Mouse (Mus musculus): Measurements from ENCODE around the gene Acer3. TPM values are rescaled to one million over a fixed set of nuclear protein-coding genes. Genes with fewer than 3 reads are reported as not detected.

Acer3 gene
- polyA plus RNA-seq, 1 experiment from 2014 or later = 23.2 TPM

- no peaks in the 10 kb centered on the region for H3K9me3 ChIP-seq (replicated peaks)
- H3K4me3 ChIP-seq = no peak overlapping the region
- H3K27ac ChIP-seq = no peak overlapping the region
- H3K4me1 ChIP-seq = no peaks in the 10 kb centered on the region; the same call in 1 of the 2 replicates
- H3K27me3 ChIP-seq (ENCODE audit: low read depth, poor library complexity, severe bottlenecking) = no peaks in the 10 kb centered on the region
- 88% methylated on average over 6 of the region's 6 CpGs for WGBS
- DNase-seq (ENCODE audit: low spot score) = no peak
- H3K36me3 ChIP-seq = no peaks in the 10 kb centered on the region
Measured at GRCm38 (mm10) chr7:98185326-98185725, 135.7 kb downstream of the Acer3 start.

GRCm38 (mm10) chr7:98178560-98179231 is 142.3 kb downstream of the Acer3 start:
- Histone ChIP-seq H3K4me1 (peaks cover 26% of the 10 kb centered on the region), H3K27me3 (ENCODE audit: low read depth, poor library complexity, severe bottlenecking) (peaks cover 13% of the 10 kb centered on the region), H3K27ac (peak overlapping the region; percentile 80), H3K9me3 (replicated peaks) (no peaks in the 10 kb centered on the region), H3K4me3 (peak overlapping the region; percentile 83), H3K36me3 (no peaks in the 10 kb centered on the region)
- no peak for DNase-seq (ENCODE audit: low spot score)
- WGBS = 73% methylated on average over 5 of the region's 5 CpGs

GRCm38 (mm10) chr7:98177929-98178559 is 143.0 kb downstream of the Acer3 start, which contains the start of gene Capn5:
Gene Capn5, minus strand, starts transcription at chr7:98178274.
- WGBS = 1% methylated on average over 44 of the region's 44 CpGs
- Histone ChIP-seq H3K27ac (peak within 1 kb of the TSS; percentile 80), H3K27me3 (ENCODE audit: low read depth, poor library complexity, severe bottlenecking) (peaks cover 13% of the 10 kb centered on the region), H3K36me3 (no peaks in the 10 kb centered on the region), H3K9me3 (replicated peaks) (no peaks in the 10 kb centered on the region), H3K4me3 (peak within 1 kb of the TSS; percentile 83), H3K4me1 (peaks cover 32% of the 10 kb centered on the region)
- peak; percentile 84 for DNase-seq (ENCODE audit: low spot score)

- H3K27me3 ChIP-seq (ENCODE audit: low read depth, poor library complexity, severe bottlenecking) = peaks cover 13% of the 10 kb centered on the region
- H3K4me1 ChIP-seq = peaks cover 36% of the 10 kb centered on the region
- WGBS = 8% methylated on average over 9 of the region's 9 CpGs
Measured at GRCm38 (mm10) chr7:98177566-98177928, 143.5 kb downstream of the Acer3 start.

GRCm38 (mm10) chr7:98177071-98177485 is 143.9 kb downstream of the Acer3 start:
- Histone ChIP-seq H3K4me3 (peak overlapping the region; percentile 83; the same call in 1 of the 2 replicates), H3K4me1 (peaks cover 41% of the 10 kb centered on the region), H3K36me3 (no peaks in the 10 kb centered on the region), H3K27ac (peak overlapping the region; percentile 80; the same call in 1 of the 2 replicates), H3K9me3 (replicated peaks) (no peaks in the 10 kb centered on the region), H3K27me3 (ENCODE audit: low read depth, poor library complexity, severe bottlenecking) (peaks cover 13% of the 10 kb centered on the region)
- DNase-seq (ENCODE audit: low spot score) = no peak
- WGBS = 52% methylated on average over 2 of the region's 2 CpGs

More at GRCm38 (mm10) chr7:98177566-98177928, 143.5 kb downstream of the Acer3 start:
- peak overlapping the region; percentile 80 for H3K27ac ChIP-seq
- no peaks in the 10 kb centered on the region for H3K36me3 ChIP-seq
- no peaks in the 10 kb centered on the region for H3K9me3 ChIP-seq (replicated peaks)
- H3K4me3 ChIP-seq = peak overlapping the region; percentile 83
- DNase-seq (ENCODE audit: low spot score) = no peak

GRCm38 (mm10) chr7:98176322-98177070 is 144.5 kb downstream of the Acer3 start:
- Histone ChIP-seq H3K36me3 (no peaks in the 10 kb centered on the region), H3K27ac (peak overlapping the region; percentile 80; the same call in 1 of the 2 replicates), H3K4me3 (peak overlapping the region; percentile 83; the same call in 1 of the 2 replicates), H3K27me3 (ENCODE audit: low read depth, poor library complexity, severe bottlenecking) (peaks cover 13% of the 10 kb centered on the region), H3K4me1 (peaks cover 47% of the 10 kb centered on the region), H3K9me3 (replicated peaks) (no peaks in the 10 kb centered on the region)
- WGBS = 74% methylated on average over 8 of the region's 8 CpGs
- no peak for DNase-seq (ENCODE audit: low spot score)

GRCm38 (mm10) chr7:98174883-98175755 is 145.9 kb downstream of the Acer3 start:
- WGBS = 66% methylated on average over 4 of the region's 4 CpGs
- DNase-seq (ENCODE audit: low spot score) = no peak
- no peaks in the 10 kb centered on the region for H3K9me3 ChIP-seq (replicated peaks)
- H3K36me3 ChIP-seq = no peaks in the 10 kb centered on the region
- H3K4me1 ChIP-seq = peaks cover 61% of the 10 kb centered on the region
- no peak overlapping the region for H3K4me3 ChIP-seq
- H3K27ac ChIP-seq = peak overlapping the region; percentile 22; the same call in 1 of the 2 replicates
- peaks cover 13% of the 10 kb centered on the region for H3K27me3 ChIP-seq (ENCODE audit: low read depth, poor library complexity, severe bottlenecking)

- WGBS = 61% methylated on average over 4 of the region's 4 CpGs
- Histone ChIP-seq H3K27me3 (ENCODE audit: low read depth, poor library complexity, severe bottlenecking) (peaks cover 13% of the 10 kb centered on the region), H3K4me3 (no peak overlapping the region), H3K4me1 (peaks cover 56% of the 10 kb centered on the region), H3K9me3 (replicated peaks) (no peaks in the 10 kb centered on the region), H3K27ac (no peak overlapping the region), H3K36me3 (no peaks in the 10 kb centered on the region)
- no peak for DNase-seq (ENCODE audit: low spot score)
Measured at GRCm38 (mm10) chr7:98173408-98173807, 147.6 kb downstream of the Acer3 start.

- Histone ChIP-seq H3K27me3 (ENCODE audit: low read depth, poor library complexity, severe bottlenecking) (peaks cover 13% of the 10 kb centered on the region), H3K9me3 (replicated peaks) (no peaks in the 10 kb centered on the region), H3K4me3 (no peak overlapping the region), H3K27ac (peak overlapping the region; percentile 81), H3K36me3 (no peaks in the 10 kb centered on the region), H3K4me1 (peaks cover 49% of the 10 kb centered on the region)
- 79% methylated on average over 8 of the region's 8 CpGs for WGBS
- DNase-seq (ENCODE audit: low spot score) = no peak
Measured at GRCm38 (mm10) chr7:98172661-98173060, 148.3 kb downstream of the Acer3 start.

GRCm38 (mm10) chr7:98171141-98172073 is 149.6 kb downstream of the Acer3 start:
- 0 out of 2 replicates have a peak overlapping the region, but pooled peaks have one; percentile 7 for H3K4me3 ChIP-seq
- H3K9me3 ChIP-seq (replicated peaks) = no peaks in the 10 kb centered on the region
- H3K27me3 ChIP-seq (ENCODE audit: low read depth, poor library complexity, severe bottlenecking) = peaks cover 2% of the 10 kb centered on the region
- peak overlapping the region; percentile 81 for H3K27ac ChIP-seq
- peaks cover 38% of the 10 kb centered on the region for H3K4me1 ChIP-seq
- H3K36me3 ChIP-seq = no peaks in the 10 kb centered on the region
- DNase-seq (ENCODE audit: low spot score) = peak; percentile 71
- 43% methylated on average over 6 of the region's 6 CpGs for WGBS

GRCm38 (mm10) chr7:98164999-98165528 is 155.9 kb downstream of the Acer3 start:
- H3K9me3 ChIP-seq (replicated peaks) = no peaks in the 10 kb centered on the region
- no peak for DNase-seq (ENCODE audit: low spot score)

More at GRCm38 (mm10) chr7:98164999-98165528, 155.9 kb downstream of the Acer3 start:
- Histone ChIP-seq H3K36me3 (no peaks in the 10 kb centered on the region), H3K27ac (peak overlapping the region; percentile 83), H3K4me1 (peaks cover 36% of the 10 kb centered on the region), H3K4me3 (no peak overlapping the region), H3K27me3 (ENCODE audit: low read depth, poor library complexity, severe bottlenecking) (no peaks in the 10 kb centered on the region)
- 74% methylated on average over 10 of the region's 10 CpGs for WGBS

Measured in limb, embryonic 10.5 days (tissue).